Mouse (Mus musculus) G1E (cell line): ENCODE data around the gene Klhl6.

Source experiments
- CTCF ChIP-seq: IDR thresholded peaks from 2 replicates; pipeline ENCODE4 v1.5.1; 2012; ENCODE audit warnings: low read depth, low read length, inconsistent platforms, mixed read lengths
- GATA1 ChIP-seq: IDR thresholded peaks from 2 replicates; pipeline ENCODE4 v1.6.1; 2012; ENCODE audit warnings: borderline replicate concordance, low read length, inconsistent platforms, mixed read lengths
- GATA2 ChIP-seq: IDR thresholded peaks from 2 replicates; pipeline ENCODE4 v1.6.1; 2012; ENCODE audit warnings: low read depth, low read length, inconsistent platforms, borderline replicate concordance
- TAL1 ChIP-seq: conservative IDR thresholded peaks from 2 replicates; pipeline ENCODE4 v1.6.1; 2012; ENCODE audit warnings: low read depth, low read length, inconsistent platforms, mixed read lengths

DNA sequence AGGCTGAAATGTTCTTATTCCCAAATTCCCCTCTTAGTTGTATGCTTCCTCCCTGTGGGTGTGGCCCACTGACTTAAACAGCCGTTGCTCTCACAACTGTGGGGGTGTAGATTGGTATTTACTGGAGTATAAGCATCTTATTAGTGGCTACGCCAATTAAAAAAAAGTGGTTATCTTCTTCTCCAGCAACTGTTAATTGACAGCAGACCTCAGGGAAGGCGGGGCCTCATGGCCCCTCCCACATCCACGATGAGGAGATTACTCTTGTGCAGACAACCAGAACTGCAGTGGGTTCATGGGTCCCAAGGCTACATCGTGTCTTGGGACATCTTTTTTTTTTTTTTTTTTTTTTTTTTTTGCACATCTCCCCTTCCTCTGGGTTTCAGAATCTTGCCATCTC, 5.6 kb downstream of the Klhl6 start:
- no peak for TF ChIP-seq CTCF
- no peak for TF ChIP-seq GATA1
- peak; percentile 33; the same call in 1 of the 2 replicates for TF ChIP-seq TAL1
- no peak for TF ChIP-seq GATA2
